Mouse (Mus musculus): ENCODE data around the gene Rbfox3.

DNA sequence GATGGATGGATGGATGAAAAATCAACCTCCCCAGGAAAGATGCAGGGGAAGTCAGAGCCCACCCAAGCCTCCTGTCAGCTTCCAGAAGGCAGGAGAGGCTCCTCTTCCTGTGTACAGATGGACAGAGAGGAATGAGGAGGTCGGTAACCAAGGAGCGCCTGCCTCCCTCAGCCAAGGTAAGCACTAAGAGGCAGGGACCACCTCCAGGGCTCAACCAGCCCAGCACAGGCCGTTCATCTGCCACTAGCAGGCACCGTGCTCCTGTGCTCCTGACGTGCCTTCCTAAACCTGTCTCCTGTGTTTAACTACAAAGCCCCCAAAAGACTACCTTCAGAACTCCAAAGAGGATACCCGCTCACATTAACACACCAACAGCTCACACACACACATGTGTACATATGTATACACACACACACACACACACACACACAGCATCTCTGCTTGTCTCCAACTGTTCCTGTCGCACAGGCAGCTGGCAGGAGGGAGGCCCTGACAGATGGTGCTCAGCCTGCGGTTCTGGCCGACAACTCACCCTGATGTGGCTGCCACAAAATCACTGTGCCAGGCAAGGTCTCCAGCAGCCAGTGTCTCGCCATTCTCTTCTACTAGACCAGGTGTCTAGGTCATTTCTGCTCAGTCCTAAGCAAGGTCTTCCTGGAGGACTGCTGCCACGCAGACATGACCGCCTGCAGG lies 151.0 kb downstream of the Rbfox3 start:
- TF ChIP-seq CTCF (IDR thresholded peaks at IDR 0.05; ENCODE audit: extremely low read depth, insufficient read length, insufficient replicate concordance, low read depth, low read length) (no peak), POLR2A (IDR thresholded peaks at IDR 0.05; ENCODE audit: low read depth, low read length) (no peak)

Data from small intestine, adult 2 months (tissue).